Mouse (Mus musculus) olfactory bulb, adult 2 months (tissue): ENCODE data around the gene Ccdc86. TPM values are rescaled to one million over a fixed set of nuclear protein-coding genes. Genes with fewer than 3 reads are reported as not detected.

ENCODE experiments used
- H3K27ac ChIP-seq: fragments of 200-500 bp; 2 replicates; pipeline ENCODE4 v1.5.1; 2012; ENCODE audit warnings: low read depth, low read length; ENCODE audit not compliant: insufficient read depth
- H3K4me1 ChIP-seq: fragments of 200-500 bp; 2 replicates; pipeline ENCODE4 v1.6.1; 2012; ENCODE audit warnings: low read length; ENCODE audit not compliant: control insufficient read depth, insufficient read depth
- H3K4me3 ChIP-seq: fragments of 200-500 bp; 2 replicates; pipeline ENCODE4 v1.5.1; 2012; ENCODE audit warnings: mild to moderate bottlenecking, low read depth, low read length, moderate library complexity; ENCODE audit not compliant: insufficient read depth
- CTCF ChIP-seq: fragments of 200-500 bp; IDR thresholded peaks from 2 replicates; pipeline ENCODE4 v1.5.1; 2012; ENCODE audit warnings: low read depth, mild to moderate bottlenecking, low read length, moderate library complexity; ENCODE audit not compliant: insufficient read depth
- POLR2A ChIP-seq: fragments of 200-500 bp; IDR thresholded peaks from 2 replicates; pipeline ENCODE4 v1.6.1; 2012; ENCODE audit warnings: mild to moderate bottlenecking, low read depth, low read length, moderate library complexity; ENCODE audit not compliant: insufficient read depth
- WGBS: fragments of 180-500 bp; shearing (Covaris S2); methylation state at CpG from one replicate; pipeline ENCODE4 v1.1.7; 2018; 5-methylcytosine and 5-hydroxymethylcytosine counted together
- polyA plus RNA-seq: library from polyadenylated mRNA; stranded (reverse); fragments of >200 nt; gene quantifications from 2 replicates; pipeline ENCODE4 v1.2.4, GENCODE M21; 2012; ENCODE audit warnings: low replicate concordance; ENCODE audit not compliant: missing spikeins, insufficient read depth, insufficient read length

Ccdc86 gene
- polyA plus RNA-seq, 1 experiment, result not detected

DNA sequence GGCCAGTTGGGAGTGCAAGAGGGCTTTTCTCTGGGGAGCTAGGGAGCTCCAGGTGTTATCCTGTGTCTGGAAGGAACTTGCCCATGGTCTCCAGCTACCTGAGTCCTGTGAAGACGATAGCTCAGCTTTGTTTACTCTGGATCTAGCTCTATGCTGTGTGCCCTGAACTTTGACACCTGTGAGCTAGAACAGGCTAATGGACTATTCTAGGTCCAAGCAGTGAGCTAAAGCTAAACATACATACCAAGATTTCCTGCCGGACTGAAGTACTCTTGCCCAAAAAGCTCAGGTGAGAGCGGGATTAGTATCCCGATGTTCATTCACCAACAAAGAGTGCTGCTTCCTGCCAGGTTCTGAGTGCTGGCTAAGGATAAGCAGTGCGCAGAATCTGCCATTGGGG is 44.6 kb downstream of the Ccdc86 start:
- 85% methylated on average over 5 of the region's 5 CpGs for WGBS
- Histone ChIP-seq H3K4me3 (no peak overlapping the region), H3K27ac (peak overlapping the region; percentile 34; the same call in 1 of the 2 replicates), H3K4me1 (0 out of 2 replicates have a peak, but pooled peaks cover 4% of the 10 kb centered on the region)
- TF ChIP-seq CTCF (no peak), POLR2A (no peak)

DNA sequence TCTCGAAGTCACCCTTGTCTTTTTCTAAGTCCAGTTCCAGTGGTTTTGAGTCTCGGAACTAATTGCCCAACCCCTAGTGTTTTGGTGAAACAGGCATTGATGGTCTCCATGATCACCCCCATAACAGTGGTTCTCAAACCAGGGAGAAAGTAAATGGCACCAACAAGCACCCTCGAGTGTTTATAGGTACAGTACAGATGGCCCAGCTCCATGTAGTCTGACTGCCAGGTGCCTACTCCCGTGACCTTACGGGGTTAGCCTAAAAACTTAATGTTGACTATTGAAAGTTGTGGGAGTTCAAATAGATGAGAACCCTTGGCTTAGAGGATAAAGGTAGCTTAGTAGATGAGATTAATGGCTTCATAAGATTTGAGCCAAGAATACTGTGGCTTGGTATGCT is 48.0 kb downstream of the Ccdc86 start:
- H3K27ac ChIP-seq, result no peak overlapping the region
- WGBS, result 92% methylated on average over 5 of the region's 5 CpGs
- H3K4me1 ChIP-seq, result 0 out of 2 replicates have a peak, but pooled peaks cover 4% of the 10 kb centered on the region
- H3K4me3 ChIP-seq, result no peak overlapping the region
- no peak for TF ChIP-seq CTCF

DNA sequence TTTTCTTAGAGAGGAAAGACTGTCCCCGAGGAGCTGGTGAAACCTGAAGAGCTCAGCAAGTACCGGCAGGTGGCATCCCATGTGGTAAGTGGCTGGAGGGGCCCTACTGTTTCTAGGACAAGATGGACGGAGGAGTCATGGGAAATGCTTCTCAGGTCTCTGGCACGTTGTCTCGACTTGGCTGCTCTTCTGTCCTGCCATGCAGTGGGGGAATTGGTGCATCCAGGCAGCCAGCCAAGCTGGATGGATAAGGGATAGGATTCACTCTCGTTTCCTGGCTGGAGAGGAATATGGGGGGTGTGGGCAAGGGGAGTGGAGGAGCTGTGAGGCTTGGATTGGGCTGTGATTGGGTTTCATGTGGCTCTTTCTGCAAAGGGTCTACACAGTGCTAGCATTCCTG is 48.8 kb downstream of the Ccdc86 start:
- no peak overlapping the region for H3K4me3 ChIP-seq
- WGBS, result 62% methylated on average over 6 of the region's 6 CpGs
- no peak overlapping the region for H3K27ac ChIP-seq
- TF ChIP-seq CTCF (no peak), POLR2A (no peak)
- H3K4me1 ChIP-seq, result 0 out of 2 replicates have a peak, but pooled peaks cover 4% of the 10 kb centered on the region

DNA sequence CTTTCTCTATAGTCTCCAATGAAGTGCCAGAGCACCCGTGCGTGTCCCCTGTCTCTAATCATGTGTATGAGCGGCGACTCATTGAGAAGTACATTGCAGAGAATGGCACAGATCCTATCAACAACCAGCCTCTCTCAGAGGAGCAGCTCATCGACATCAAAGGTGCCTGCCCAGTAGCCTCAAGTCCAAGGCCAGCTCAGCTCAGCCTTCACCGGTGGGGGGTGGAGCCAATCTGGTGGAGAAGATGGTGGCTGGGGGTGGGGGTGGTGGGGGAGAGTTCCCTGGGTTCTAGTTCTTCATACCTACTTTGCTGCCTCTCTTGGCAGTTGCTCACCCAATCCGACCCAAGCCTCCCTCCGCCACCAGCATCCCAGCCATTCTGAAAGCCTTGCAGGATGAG is 51.6 kb downstream of the Ccdc86 start:
- TF ChIP-seq CTCF (no peak), POLR2A (no peak)
- WGBS, result 80% methylated on average over 8 of the region's 8 CpGs
- no peak overlapping the region for H3K27ac ChIP-seq
- no peak overlapping the region for H3K4me3 ChIP-seq
- H3K4me1 ChIP-seq, result 0 out of 2 replicates have a peak, but pooled peaks cover 4% of the 10 kb centered on the region

DNA sequence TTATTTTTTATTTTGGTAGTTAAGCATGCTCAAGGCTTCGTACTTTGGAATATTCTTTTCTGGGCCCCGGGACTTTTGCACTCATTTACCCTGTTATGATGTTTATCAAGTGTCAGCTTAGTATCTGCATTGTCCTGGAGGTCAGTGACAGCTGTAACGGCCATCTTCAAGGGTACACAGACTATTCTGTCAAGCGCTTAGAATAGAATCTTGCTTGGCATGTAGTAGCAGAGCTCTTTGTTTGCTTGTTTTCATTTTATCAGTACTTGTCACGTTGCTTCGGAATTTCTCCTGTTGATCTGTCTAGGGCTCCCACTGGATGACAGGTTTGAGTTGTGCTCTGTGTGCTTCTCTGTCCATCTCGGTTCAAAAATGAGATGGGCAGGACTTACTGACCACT is 52.2 kb downstream of the Ccdc86 start:
- Histone ChIP-seq H3K27ac (no peak overlapping the region), H3K4me3 (no peak overlapping the region), H3K4me1 (0 out of 2 replicates have a peak, but pooled peaks cover 4% of the 10 kb centered on the region)
- 66% methylated on average over 7 of the region's 7 CpGs for WGBS
- TF ChIP-seq POLR2A (no peak), CTCF (no peak)

DNA sequence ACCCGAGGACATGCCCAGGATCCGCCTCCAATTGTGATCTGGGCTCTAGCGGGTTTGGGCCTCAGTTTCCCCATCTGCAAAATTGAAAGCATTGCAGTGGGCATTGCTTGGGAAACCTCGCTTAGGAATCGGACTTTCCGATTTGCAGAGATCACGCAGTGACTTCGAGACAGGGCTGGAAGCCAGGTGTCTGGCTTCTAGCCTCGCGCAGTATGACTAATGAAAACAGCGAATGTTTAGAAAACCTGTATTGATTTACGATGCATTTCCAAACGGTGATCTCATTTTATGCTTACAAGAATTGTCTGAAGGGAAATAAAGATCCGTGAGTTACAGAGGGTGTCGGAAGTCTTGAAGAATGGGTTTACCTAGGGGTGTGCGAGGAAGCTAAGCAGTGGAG is 53.4 kb downstream of the Ccdc86 start:
- H3K4me1 ChIP-seq, result 0 out of 2 replicates have a peak, but pooled peaks cover 4% of the 10 kb centered on the region
- no peak overlapping the region for H3K27ac ChIP-seq
- H3K4me3 ChIP-seq, result peak overlapping the region; percentile 92
- TF ChIP-seq CTCF, result no peak
- TF ChIP-seq POLR2A, result no peak
- under 1% methylated on average over 16 of the region's 16 CpGs for WGBS

DNA sequence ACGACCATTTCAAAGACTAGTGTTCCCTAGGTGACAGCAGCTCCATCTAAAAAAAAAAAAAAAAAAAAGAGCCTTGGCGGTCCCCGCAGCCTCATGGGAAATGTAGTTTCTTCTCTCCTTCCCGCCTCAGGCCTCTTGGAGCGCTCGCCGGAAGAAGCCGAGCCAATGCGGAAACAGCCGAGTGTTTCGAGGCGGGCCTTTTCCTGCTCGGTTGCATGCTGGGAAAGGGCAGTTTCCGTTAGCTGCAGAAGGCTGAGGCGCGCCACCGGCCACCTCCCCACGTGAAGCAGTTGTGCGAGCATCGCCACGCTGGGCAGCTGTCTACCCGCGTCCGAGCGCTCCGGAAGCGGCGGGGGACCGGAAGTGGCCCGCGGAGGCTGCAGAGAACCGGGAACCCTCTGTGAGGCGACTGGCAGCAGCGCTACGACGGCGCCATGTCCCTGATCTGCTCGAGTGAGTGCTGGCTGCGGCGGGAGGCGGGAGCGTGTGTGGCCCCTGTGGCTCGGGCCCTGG is 54.0 kb downstream of the Ccdc86 start, which contains the start of gene Prpf19:
Prpf19 (plus strand) TSS at position 216 of the 513 bp plus-strand sequence.
- WGBS, result under 1% methylated on average over 43 of the region's 43 CpGs
- TF ChIP-seq POLR2A (peak; percentile 66; the same call in 1 of the 2 replicates), CTCF (no peak)
- 0 out of 2 replicates have a peak, but pooled peaks cover 4% of the 10 kb centered on the region for H3K4me1 ChIP-seq
- peak within 1 kb of the TSS; percentile 56; the same call in 1 of the 2 replicates for H3K27ac ChIP-seq
- peak within 1 kb of the TSS; percentile 92 for H3K4me3 ChIP-seq

DNA sequence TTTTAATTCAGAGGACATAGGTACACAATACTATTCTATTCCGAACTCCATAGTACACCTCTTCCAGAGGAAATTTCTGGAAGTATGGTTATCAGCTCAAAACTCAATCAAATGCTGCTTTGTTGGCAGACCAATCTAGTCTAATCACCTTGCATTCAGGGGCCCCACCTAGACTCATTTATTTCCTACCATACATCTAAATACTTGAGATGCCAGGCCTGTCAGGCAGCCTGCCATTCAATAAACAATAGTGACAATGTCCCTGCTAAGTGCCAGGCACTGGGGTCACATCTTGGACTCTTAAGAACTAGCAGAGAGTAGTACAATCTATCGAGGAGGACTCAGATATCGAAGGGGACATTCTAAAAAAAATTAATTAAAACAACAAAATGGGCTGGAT is 56.9 kb downstream of the Ccdc86 start:
- WGBS, result 89% methylated on average over 3 of the region's 3 CpGs
- TF ChIP-seq CTCF (no peak), POLR2A (no peak)
- H3K4me3 ChIP-seq, result no peak overlapping the region

More for the DNA sequence above, 56.9 kb downstream of the Ccdc86 start:
- no peak overlapping the region for H3K27ac ChIP-seq
- H3K4me1 ChIP-seq, result 0 out of 2 replicates have a peak, but pooled peaks cover under 1% of the 10 kb centered on the region

Other genes with a start within 250 kb of the Ccdc86 start
- gene Cd5, start 210.3 kb downstream of the Ccdc86 start, polyA plus RNA-seq, result not detected in 2 replicates
- not detected in 2 replicates for gene Cd6, start 119.2 kb downstream of the Ccdc86 start, polyA plus RNA-seq
- not detected in 2 replicates for gene Slc15a3, start 109.5 kb downstream of the Ccdc86 start, polyA plus RNA-seq
- not detected in 2 replicates for gene Tmem132a, start 79.3 kb downstream of the Ccdc86 start, polyA plus RNA-seq
- not detected in 2 replicates for gene Tmem109, start 67.3 kb downstream of the Ccdc86 start, polyA plus RNA-seq
- gene Prpf19, start 54.0 kb downstream of the Ccdc86 start, polyA plus RNA-seq, result 125 TPM in 1 of 2 replicates, not detected in the other
- not detected in 2 replicates for gene Zp1, start 28.6 kb downstream of the Ccdc86 start, polyA plus RNA-seq
- gene Ptgdr2, start 12.1 kb downstream of the Ccdc86 start, polyA plus RNA-seq, result not detected in 2 replicates
- not detected in 2 replicates for gene Ms4a10, start 25.4 kb upstream of the Ccdc86 start, polyA plus RNA-seq
- not detected in 2 replicates for gene Ms4a15, start 44.0 kb upstream of the Ccdc86 start, polyA plus RNA-seq
- gene Ms4a18, start 68.8 kb upstream of the Ccdc86 start, polyA plus RNA-seq, result not detected in 2 replicates
- gene Ms4a8a, start 131.8 kb upstream of the Ccdc86 start, polyA plus RNA-seq, result not detected in 2 replicates
- not detected in 2 replicates for gene 1700017D01Rik, start 181.6 kb upstream of the Ccdc86 start, polyA plus RNA-seq
- gene 1700025F22Rik, start 216.1 kb upstream of the Ccdc86 start, polyA plus RNA-seq, result not detected in 2 replicates
- gene Ms4a13, start 247.5 kb upstream of the Ccdc86 start, polyA plus RNA-seq, result not detected in 2 replicates